Mouse (Mus musculus): Measurements from ENCODE around the gene Il12rb1. TPM values are rescaled to one million over a fixed set of nuclear protein-coding genes. Genes with fewer than 3 reads are reported as not detected.

Gene Il12rb1
- total RNA-seq, 1 experiment from 2014 or later: 6.1 TPM

DNA sequence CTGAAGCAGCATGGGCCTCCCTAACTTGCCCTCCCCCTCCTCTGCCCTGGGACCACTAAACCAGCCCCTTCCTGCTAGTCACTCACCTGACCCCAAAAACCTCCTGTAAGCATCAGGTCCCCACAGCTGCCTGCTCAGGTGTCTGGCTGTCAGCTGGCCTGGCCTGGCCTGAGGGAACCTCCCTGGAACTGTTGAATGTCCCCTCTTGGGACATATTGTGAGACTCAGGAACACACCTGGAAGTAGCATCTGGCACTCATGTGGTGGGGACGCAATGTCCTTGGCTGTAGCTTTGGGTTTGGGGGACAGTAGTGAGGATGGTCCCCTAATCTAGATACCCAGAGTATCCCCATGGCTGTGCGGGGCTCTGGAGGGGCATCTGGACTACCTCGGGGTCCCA is 25.8 kb downstream of the Il12rb1 start:
- no peak for ATAC-seq (replicated peaks in 1 of 2; ENCODE audit: insufficient read depth in 1 of 2, low FRiP score in 2 of 2, low TSS enrichment in 1 of 2, low read depth in 1 of 2, poor library complexity in 2 of 2, severe bottlenecking in 2 of 2)

- no peak for ATAC-seq (replicated peaks in 1 of 2; ENCODE audit: insufficient read depth in 1 of 2, low FRiP score in 2 of 2, low TSS enrichment in 1 of 2, low read depth in 1 of 2, poor library complexity in 2 of 2, severe bottlenecking in 2 of 2)
These were observed 28.4 kb downstream of the Il12rb1 start for GRCm38 (mm10) chr8:70836666-70837065.

DNA sequence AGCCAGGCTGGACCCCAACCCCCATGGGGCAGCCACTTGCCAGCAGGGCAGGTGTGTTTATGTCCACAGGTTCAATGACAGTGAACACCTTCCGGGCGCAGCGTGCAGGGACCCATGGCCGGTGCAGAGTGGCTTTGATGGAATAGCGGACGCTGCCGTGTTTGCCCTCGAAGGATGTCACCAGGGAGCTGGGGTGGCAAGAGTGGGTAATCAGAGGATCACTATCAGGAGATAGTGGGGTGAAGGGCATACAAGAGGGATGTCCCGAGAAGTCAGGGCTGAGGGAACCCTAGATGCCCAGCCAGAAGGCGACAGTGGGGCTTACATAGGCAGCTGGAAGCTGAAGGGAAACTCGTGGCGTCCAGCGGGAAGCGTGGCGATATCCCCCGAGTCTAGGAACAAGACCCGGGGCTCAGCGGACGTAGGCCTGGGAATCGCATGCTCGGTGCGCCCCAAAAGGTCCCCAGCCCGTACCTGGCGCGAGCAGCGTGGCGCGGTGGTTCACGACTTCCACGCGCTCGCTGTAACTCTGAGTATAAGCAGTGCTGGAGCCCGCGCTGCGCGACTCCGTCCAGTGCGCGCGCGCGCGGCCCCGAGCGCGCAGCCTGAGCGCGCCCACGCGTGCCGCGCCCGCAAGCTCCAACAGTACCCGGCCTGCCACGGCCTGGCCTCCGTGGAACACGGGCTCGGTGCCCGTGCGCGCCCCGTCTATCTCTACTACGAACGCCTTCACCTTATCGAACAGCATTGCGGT is 30.6 kb downstream of the Il12rb1 start:
- ATAC-seq (replicated peaks in 1 of 2; ENCODE audit: insufficient read depth in 1 of 2, low FRiP score in 2 of 2, low TSS enrichment in 1 of 2, low read depth in 1 of 2, poor library complexity in 2 of 2, severe bottlenecking in 2 of 2): no peak; a peak in 1 of 4 replicates

DNA sequence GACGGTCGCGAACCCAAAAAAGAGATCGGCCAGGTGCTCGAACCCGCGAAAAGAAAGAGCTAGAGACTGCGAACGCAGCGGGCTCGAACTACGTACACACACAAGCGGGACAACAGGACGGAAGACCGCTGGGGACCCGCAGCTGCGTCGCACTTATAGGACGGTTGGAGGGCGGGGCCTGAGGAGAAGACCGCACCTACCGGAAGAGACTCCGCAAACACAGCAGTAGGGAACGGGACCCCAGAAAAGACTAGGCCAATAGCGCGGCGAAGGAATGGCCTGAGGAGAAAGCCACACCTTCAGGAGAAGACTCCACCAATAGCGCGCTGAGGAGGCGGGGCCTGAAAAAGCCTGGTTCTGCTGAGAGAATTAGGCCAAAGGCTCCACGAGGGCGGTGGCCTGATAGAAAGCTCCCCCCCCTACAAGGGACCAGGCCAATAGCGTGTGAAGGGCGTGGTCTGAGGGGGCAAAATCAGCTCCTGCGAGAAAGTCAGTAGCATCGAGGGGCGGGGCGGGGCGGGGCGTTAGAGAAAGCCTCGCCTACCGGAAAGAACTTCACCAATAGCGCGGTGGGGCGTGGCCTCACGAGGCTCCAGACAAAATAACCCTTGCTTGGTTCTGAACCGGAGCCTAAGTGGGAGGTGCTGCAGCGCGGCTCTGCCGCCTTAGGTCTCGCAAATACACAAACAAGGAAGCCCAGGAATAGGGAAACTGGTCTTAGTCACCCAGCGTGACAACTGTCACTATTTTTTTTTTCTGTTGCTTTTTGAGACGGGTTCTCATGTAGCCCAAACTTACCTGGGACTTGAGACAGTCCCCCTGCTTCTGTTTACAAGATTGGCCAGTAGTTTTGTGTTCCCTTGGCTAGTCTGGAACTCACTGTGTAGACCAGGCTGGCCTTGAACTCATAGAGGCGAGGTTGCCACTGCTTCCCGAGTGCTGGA is 31.4 kb downstream of the Il12rb1 start, which contains the start of gene Arrdc2:
Gene Arrdc2 (minus strand): TSS at position 313 of the 944 bp plus-strand sequence.
- peak; percentile 86 to 87 for ATAC-seq (replicated peaks in 1 of 2; ENCODE audit: insufficient read depth in 1 of 2, low FRiP score in 2 of 2, low TSS enrichment in 1 of 2, low read depth in 1 of 2, poor library complexity in 2 of 2, severe bottlenecking in 2 of 2)

DNA sequence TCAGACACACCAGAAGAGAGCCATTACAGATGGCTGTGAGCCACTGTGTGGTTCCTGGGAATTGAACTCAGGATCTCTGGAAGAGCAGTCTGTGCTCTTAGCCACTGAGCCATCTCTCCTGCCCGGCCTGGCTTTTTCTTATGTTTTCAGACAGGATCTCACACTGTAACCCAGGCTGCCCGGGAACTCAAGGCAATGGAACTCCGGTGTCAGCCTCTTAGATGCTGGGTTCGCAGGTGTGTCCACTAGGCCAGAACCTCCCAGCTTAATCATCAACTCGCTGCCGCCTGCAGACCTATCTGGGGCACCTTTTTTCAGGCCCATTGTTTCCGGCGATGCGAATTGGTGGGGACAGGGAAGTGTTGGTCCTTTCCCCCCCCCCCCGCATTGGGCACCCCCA is 32.3 kb downstream of the Il12rb1 start:
- no peak for ATAC-seq (replicated peaks in 1 of 2; ENCODE audit: insufficient read depth in 1 of 2, low FRiP score in 2 of 2, low TSS enrichment in 1 of 2, low read depth in 1 of 2, poor library complexity in 2 of 2, severe bottlenecking in 2 of 2)

DNA sequence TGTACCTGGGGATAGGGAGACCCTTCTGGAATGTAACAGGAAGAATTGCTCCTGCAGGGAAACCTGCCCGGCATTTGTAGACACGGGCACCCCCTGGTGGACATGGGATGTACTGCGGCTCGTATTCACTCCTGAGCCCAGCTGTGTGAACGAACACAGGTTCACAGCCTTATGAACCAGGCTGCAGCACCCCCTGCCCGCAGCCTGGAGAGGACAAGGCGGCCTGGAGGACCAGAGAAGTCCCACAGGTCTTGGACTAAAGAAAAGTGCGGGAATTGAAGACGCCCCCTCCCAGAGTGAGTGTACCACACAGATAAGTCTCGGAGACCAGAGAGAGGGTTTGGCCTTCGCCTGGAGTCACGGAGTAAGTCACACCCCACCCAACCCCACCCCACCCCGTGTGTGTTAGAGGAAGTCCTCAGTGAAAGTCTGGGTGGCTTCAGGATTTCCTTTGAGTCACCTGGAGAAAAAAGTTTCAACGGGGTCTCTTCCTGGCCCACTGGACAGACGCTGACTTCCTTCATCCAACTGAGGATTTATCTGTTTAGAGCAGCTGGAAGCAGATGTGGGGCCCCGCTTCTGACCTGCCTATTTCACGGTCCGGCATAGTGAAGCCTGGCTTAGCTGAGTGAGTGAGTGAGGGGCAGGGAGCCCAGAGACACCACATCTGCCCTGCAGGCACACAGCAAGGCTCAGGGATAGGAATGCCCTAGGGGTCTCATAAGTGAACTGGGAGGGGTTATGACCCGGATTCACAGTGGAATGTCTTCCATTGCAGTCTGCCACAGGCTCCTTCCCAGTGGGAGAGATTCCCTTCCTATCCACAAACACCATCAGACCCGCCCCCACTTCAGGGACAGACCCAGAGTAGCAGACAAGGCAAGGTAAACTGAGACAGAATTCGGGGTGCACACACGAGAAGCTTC is 33.2 kb downstream of the Il12rb1 start:
- ATAC-seq (replicated peaks in 1 of 2; ENCODE audit: insufficient read depth in 1 of 2, low FRiP score in 2 of 2, low TSS enrichment in 1 of 2, low read depth in 1 of 2, poor library complexity in 2 of 2, severe bottlenecking in 2 of 2): peak; percentile 18 to 33; a peak in 2 of 4 replicates

DNA sequence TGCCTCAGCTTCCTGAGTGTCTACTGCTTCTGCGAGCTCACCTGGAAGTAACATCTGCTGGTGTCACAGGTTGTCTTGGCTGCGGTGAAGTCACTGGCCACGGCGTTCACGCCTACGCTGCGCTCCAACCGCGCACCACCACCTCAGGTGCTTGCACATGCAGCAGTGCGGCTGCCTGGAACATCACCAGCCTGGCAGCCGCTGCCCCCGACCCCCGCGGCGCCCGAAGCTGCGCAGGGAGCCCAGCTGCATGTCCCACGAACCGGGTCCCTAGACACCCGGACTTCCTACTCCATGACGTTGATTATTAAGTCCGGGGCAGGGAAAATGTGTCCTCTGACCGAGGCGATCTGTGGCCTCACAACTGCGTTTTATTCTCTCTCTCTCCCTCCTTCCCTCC is 34.2 kb downstream of the Il12rb1 start:
- no peak for ATAC-seq (replicated peaks in 1 of 2; ENCODE audit: insufficient read depth in 1 of 2, low FRiP score in 2 of 2, low TSS enrichment in 1 of 2, low read depth in 1 of 2, poor library complexity in 2 of 2, severe bottlenecking in 2 of 2)

GRCm38 (mm10) chr8:70843214-70843773 is 35.0 kb downstream of the Il12rb1 start:
- no peak for ATAC-seq (replicated peaks in 1 of 2; ENCODE audit: insufficient read depth in 1 of 2, low FRiP score in 2 of 2, low TSS enrichment in 1 of 2, low read depth in 1 of 2, poor library complexity in 2 of 2, severe bottlenecking in 2 of 2)

GRCm38 (mm10) chr8:70843941-70844340 is 35.7 kb downstream of the Il12rb1 start:
- ATAC-seq (replicated peaks in 1 of 2; ENCODE audit: insufficient read depth in 1 of 2, low FRiP score in 2 of 2, low TSS enrichment in 1 of 2, low read depth in 1 of 2, poor library complexity in 2 of 2, severe bottlenecking in 2 of 2): no peak

DNA sequence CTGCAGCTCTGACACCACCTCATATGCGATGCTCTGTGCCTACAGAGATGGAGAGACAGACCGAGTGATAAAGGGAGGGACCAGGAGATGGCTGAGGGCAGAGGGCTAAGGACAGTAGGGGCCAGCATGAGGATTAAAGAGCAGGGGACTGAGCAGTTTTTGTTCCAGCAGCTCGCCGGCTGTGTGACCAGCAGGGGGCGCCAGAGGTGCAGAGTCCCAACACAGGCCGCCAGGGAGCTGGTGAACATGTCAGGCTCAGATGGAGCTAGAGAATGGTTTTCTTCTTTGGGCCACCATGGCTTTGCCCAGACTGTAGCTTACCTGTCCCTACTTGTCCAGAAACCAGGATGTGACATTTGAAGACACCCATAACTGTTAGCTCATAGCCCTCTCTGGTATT is 36.3 kb downstream of the Il12rb1 start:
- peak; percentile 27 to 50 for ATAC-seq (replicated peaks in 1 of 2; ENCODE audit: insufficient read depth in 1 of 2, low FRiP score in 2 of 2, low TSS enrichment in 1 of 2, low read depth in 1 of 2, poor library complexity in 2 of 2, severe bottlenecking in 2 of 2)

DNA sequence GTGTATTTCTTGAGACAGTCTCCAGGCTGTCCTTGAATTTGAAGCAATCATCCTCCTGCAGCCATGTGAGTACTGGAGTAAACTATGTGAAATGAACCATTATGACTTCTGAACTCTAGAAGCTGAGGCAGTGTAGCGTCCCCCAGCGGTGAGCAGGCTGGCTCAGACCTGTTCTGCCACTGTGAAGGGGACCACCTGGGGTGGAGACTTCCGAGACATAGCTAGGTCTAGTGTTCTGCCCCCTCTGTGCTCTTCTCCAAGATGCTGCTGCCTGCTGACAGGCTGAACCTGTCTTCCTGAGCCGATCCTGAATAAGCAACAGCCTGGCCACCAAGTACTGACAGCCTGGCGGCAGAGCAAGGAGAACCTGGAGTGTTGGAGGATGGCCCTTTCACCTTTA is 36.9 kb downstream of the Il12rb1 start:
- no peak for ATAC-seq (replicated peaks in 1 of 2; ENCODE audit: insufficient read depth in 1 of 2, low FRiP score in 2 of 2, low TSS enrichment in 1 of 2, low read depth in 1 of 2, poor library complexity in 2 of 2, severe bottlenecking in 2 of 2)

GRCm38 (mm10) chr8:70846371-70847154 is 38.3 kb downstream of the Il12rb1 start:
- ATAC-seq (replicated peaks in 1 of 2; ENCODE audit: insufficient read depth in 1 of 2, low FRiP score in 2 of 2, low TSS enrichment in 1 of 2, low read depth in 1 of 2, poor library complexity in 2 of 2, severe bottlenecking in 2 of 2): no peak

- no peak for ATAC-seq (replicated peaks in 1 of 2; ENCODE audit: insufficient read depth in 1 of 2, low FRiP score in 2 of 2, low TSS enrichment in 1 of 2, low read depth in 1 of 2, poor library complexity in 2 of 2, severe bottlenecking in 2 of 2)
These were observed 41.2 kb downstream of the Il12rb1 start for GRCm38 (mm10) chr8:70849333-70849990.

GRCm38 (mm10) chr8:70850132-70850845 is 42.0 kb downstream of the Il12rb1 start:
- no peak for ATAC-seq (replicated peaks in 1 of 2; ENCODE audit: insufficient read depth in 1 of 2, low FRiP score in 2 of 2, low TSS enrichment in 1 of 2, low read depth in 1 of 2, poor library complexity in 2 of 2, severe bottlenecking in 2 of 2)

GRCm38 (mm10) chr8:70850947-70851346 is 42.7 kb downstream of the Il12rb1 start:
- no peak for ATAC-seq (replicated peaks in 1 of 2; ENCODE audit: insufficient read depth in 1 of 2, low FRiP score in 2 of 2, low TSS enrichment in 1 of 2, low read depth in 1 of 2, poor library complexity in 2 of 2, severe bottlenecking in 2 of 2)
